Mouse (Mus musculus): ENCODE measurements at regions not wholly inside any gene's neighbourhood (a gene's known extent, or its start where the extent isn't known, plus 50 kb on each side); places are given as distances from the start of the nearest gene placed in this dataset.

- ATAC-seq (ENCODE audit: extremely low read depth, insufficient number of reproducible peaks, low FRiP score, low TSS enrichment): no peak
These were observed 55.7 kb upstream of the Frmd6 start for GRCm38 (mm10) chr12:70769538-70770176.

DNA sequence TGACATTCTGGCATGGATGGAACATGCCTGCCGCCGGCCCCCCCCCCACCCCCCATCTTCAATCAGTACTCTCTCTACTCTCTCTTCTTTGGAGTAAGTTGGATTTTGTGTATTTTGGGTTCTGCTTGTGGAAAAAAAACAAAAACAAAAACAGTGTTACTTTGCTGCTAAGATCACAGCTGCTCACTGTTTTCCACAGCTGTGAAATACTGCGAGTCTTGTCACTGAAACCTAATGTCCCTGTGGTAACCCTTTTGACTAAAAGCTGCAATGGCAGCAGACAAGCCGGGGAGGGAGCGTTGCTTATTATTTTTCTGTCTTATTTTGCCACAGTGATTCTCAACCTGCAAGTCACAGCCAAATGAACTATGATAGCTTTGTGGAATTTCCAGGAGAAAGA lies 51.3 kb upstream of the Frmd6 start:
- H3K4me1 ChIP-seq: peaks cover 41% of the 10 kb centered on the region
- H3K4me3 ChIP-seq: no peak overlapping the region
- H3K36me3 ChIP-seq: no peaks in the 10 kb centered on the region
- no peak overlapping the region for H3K27ac ChIP-seq (replicated peaks)
- 81% methylated on average over 5 of the region's 5 CpGs for WGBS
- H3K4me2 ChIP-seq: no peak overlapping the region
- no peak for ATAC-seq (ENCODE audit: extremely low read depth, insufficient number of reproducible peaks, low FRiP score, low TSS enrichment)
- no peak overlapping the region for H3K9ac ChIP-seq
- H3K27me3 ChIP-seq (replicated peaks): no peaks in the 10 kb centered on the region
- H3K9me3 ChIP-seq: no peaks in the 10 kb centered on the region

More at GRCm38 (mm10) chr12:70769538-70770176, 55.7 kb upstream of the Frmd6 start:
- H3K36me3 ChIP-seq: no peaks in the 10 kb centered on the region
- no peak overlapping the region for H3K27ac ChIP-seq (replicated peaks)
- no peaks in the 10 kb centered on the region for H3K9me3 ChIP-seq
- no peaks in the 10 kb centered on the region for H3K27me3 ChIP-seq (replicated peaks)
- H3K4me1 ChIP-seq: peaks cover 6% of the 10 kb centered on the region; the same call in 1 of the 2 replicates
- no peak overlapping the region for H3K4me2 ChIP-seq
- H3K9ac ChIP-seq: no peak overlapping the region
- WGBS: 80% methylated on average over 12 of the region's 12 CpGs
- no peak overlapping the region for H3K4me3 ChIP-seq

- no peak overlapping the region for H3K27ac ChIP-seq (replicated peaks)
- no peak overlapping the region for H3K9ac ChIP-seq
- WGBS: 75% methylated on average over 8 of the region's 8 CpGs
- H3K4me2 ChIP-seq: no peak overlapping the region
- no peak overlapping the region for H3K4me3 ChIP-seq
- no peak for ATAC-seq (ENCODE audit: extremely low read depth, insufficient number of reproducible peaks, low FRiP score, low TSS enrichment)
- no peaks in the 10 kb centered on the region for H3K36me3 ChIP-seq
- H3K9me3 ChIP-seq: no peaks in the 10 kb centered on the region
- H3K27me3 ChIP-seq (replicated peaks): no peaks in the 10 kb centered on the region
- peaks cover 42% of the 10 kb centered on the region for H3K4me1 ChIP-seq
These were observed 50.3 kb upstream of the Frmd6 start for GRCm38 (mm10) chr12:70774816-70775591.

Data from heart, embryonic 13.5 days (tissue).